Mouse (Mus musculus): Measurements from ENCODE around the gene Cep83. TPM values are rescaled to one million over a fixed set of nuclear protein-coding genes. Genes with fewer than 3 reads are reported as not detected.
A peak's percentile ranks its signal among the peaks of the same experiment; 100 is the strongest.

The Cep83 gene
- polyA plus RNA-seq, 1 experiment, result 3.2 TPM

DNA sequence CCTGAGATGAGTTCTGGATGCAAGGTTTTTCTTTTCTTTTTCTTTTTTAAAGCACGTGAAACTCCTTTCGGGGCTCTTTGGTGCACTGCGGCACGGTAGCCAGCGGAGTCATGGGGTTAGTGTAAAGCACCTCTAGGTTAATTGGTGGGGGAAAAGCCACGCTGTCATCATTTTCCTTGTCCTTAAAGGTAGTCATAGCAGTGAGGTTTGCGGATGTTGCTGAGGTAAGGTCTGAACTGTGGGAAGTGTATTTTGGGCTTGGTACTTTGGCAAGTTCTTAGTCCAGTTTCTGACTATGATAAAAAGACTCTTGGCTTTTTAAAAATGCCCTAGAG, 689 bp downstream of the Cep83 start:
- no peaks in the 10 kb centered on the region for H3K27me3 ChIP-seq (ENCODE audit: control insufficient read depth, insufficient read depth, low read length)
- peak overlapping the region; percentile 76; the same call in 1 of the 2 replicates for H3K27ac ChIP-seq (ENCODE audit: insufficient read depth, low read depth, low read length)
- H3K4me3 ChIP-seq (ENCODE audit: low read depth, low read length), result peak overlapping the region; percentile 92
- no peaks in the 10 kb centered on the region for H3K36me3 ChIP-seq (ENCODE audit: control insufficient read depth, insufficient read depth, low read length)
- WGBS, result under 1% methylated on average over 7 of the region's 7 CpGs
- peaks cover 4% of the 10 kb centered on the region for H3K4me1 ChIP-seq (ENCODE audit: control insufficient read depth, insufficient read depth, insufficient read length, low read length)
- TF ChIP-seq POLR2A (IDR thresholded peaks at IDR 0.05; ENCODE audit: low read depth, low read length) (no peak), CTCF (IDR thresholded peaks at IDR 0.05; ENCODE audit: extremely low read depth, insufficient read length, insufficient replicate concordance, low read depth, low read length) (no peak)

DNA sequence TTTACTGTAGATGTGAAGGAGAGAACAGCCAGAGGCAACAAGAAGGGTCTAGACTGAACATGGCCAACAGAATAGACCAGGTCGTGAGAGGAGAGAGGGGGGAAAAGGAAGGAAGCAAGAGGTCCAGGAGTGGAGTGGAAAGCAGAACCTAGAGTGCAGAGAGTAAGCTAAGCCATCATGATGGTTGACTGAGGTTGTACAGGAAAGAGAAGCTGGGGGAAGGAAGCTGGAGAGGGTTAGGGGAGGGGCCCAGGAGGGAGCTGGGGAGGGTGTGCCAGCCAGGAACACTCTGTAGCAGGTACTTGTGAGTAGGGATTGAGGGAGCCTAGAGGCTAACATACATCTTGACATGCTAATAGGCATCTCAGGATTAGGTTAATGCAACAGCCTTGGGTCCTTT, 1.9 kb downstream of the Cep83 start:
- Histone ChIP-seq H3K27ac (ENCODE audit: insufficient read depth, low read depth, low read length) (no peak overlapping the region), H3K36me3 (ENCODE audit: control insufficient read depth, insufficient read depth, low read length) (no peaks in the 10 kb centered on the region), H3K27me3 (ENCODE audit: control insufficient read depth, insufficient read depth, low read length) (no peaks in the 10 kb centered on the region), H3K4me3 (ENCODE audit: low read depth, low read length) (no peak overlapping the region), H3K4me1 (ENCODE audit: control insufficient read depth, insufficient read depth, insufficient read length, low read length) (peaks cover 4% of the 10 kb centered on the region)
- 66% methylated on average over 1 of the region's 1 CpGs for whole genome bisulfite sequencing
- TF ChIP-seq CTCF (IDR thresholded peaks at IDR 0.05; ENCODE audit: extremely low read depth, insufficient read length, insufficient replicate concordance, low read depth, low read length) (no peak), POLR2A (IDR thresholded peaks at IDR 0.05; ENCODE audit: low read depth, low read length) (no peak)

DNA sequence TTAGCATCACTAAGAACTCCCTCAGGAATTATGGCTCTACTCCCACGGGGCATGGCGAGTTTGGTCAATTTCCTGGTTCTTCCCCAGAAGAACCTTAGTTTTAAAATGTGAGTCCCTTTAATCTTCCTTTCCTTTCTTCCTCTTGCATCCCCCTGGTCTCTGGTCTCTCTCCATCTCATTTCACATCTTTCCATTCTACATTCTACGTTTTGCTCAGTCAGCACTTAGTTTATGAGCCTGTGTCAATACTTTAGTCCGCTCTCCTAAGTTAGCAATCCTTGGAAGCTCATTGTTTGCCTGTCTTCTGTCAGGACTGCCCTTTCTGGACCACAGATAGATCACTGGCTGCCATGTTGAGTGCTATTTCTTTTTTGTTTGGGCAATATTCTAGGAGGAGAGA, 3.7 kb downstream of the Cep83 start:
- Histone ChIP-seq H3K4me3 (ENCODE audit: low read depth, low read length) (no peak overlapping the region), H3K27me3 (ENCODE audit: control insufficient read depth, insufficient read depth, low read length) (no peaks in the 10 kb centered on the region), H3K4me1 (ENCODE audit: control insufficient read depth, insufficient read depth, insufficient read length, low read length) (peaks cover 4% of the 10 kb centered on the region), H3K27ac (ENCODE audit: insufficient read depth, low read depth, low read length) (no peak overlapping the region), H3K36me3 (ENCODE audit: control insufficient read depth, insufficient read depth, low read length) (no peaks in the 10 kb centered on the region)
- WGBS, result 97% methylated on average over 4 of the region's 4 CpGs
- TF ChIP-seq POLR2A (IDR thresholded peaks at IDR 0.05; ENCODE audit: low read depth, low read length) (no peak), CTCF (IDR thresholded peaks at IDR 0.05; ENCODE audit: extremely low read depth, insufficient read length, insufficient replicate concordance, low read depth, low read length) (no peak)

DNA sequence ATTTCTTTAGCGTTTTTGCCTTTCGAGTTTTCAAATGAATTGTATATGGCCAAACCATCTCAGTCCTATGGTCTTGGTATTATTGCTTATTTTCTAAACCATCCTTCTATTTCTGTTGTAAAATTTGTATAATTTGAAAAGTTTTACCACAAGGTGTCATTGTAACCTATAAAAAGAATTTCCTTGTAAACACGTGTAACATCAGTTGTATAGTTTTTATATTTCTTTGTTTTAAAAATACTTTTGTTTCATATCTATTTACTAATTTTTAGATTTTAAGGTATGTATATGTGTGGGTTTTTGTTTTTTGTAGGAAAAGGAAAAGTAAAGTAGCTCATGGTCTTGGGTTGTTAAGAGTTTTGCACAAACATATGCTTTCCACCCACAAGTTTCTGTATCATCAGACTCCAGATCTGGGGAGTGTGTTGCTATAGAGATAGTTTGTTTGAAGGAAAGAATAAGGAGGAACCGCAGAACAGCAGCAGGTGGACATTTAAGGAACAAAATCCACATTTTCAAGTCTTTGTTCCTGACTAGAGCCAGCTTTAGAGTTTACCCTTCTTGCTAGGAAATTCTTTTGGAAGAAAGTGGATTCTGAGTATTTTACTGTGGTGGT, 17.3 kb downstream of the Cep83 start:
- H3K27ac ChIP-seq (ENCODE audit: insufficient read depth, low read depth, low read length), result no peak overlapping the region
- H3K27me3 ChIP-seq (ENCODE audit: control insufficient read depth, insufficient read depth, low read length), result no peaks in the 10 kb centered on the region
- 63% methylated on average over 4 of the region's 4 CpGs for WGBS
- H3K4me3 ChIP-seq (ENCODE audit: low read depth, low read length), result no peak overlapping the region
- no peaks in the 10 kb centered on the region for H3K36me3 ChIP-seq (ENCODE audit: control insufficient read depth, insufficient read depth, low read length)
- TF ChIP-seq POLR2A (IDR thresholded peaks at IDR 0.05; ENCODE audit: low read depth, low read length) (no peak), CTCF (IDR thresholded peaks at IDR 0.05; ENCODE audit: extremely low read depth, insufficient read length, insufficient replicate concordance, low read depth, low read length) (no peak)
- no peaks in the 10 kb centered on the region for H3K4me1 ChIP-seq (ENCODE audit: control insufficient read depth, insufficient read depth, insufficient read length, low read length)

DNA sequence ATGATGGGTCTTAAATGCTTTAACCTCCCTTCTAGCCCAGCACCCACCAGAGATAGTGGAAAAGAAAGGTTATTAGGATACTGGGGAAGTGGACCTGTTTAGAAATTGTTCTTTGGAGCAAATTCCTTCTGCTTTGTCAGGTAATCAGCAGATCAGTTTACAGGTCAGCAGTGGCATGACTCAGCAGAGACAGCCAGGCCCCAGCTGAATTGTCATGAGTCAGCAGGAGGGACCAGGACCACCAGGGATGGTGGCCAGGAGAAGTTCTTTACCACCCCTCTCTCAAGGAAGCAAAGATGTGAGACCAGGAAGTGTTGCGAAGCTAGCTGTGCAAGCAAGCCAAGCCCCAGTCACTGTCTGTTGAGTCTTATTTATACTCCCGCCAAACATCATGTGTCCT, 18.2 kb downstream of the Cep83 start:
- 90% methylated on average over 2 of the region's 2 CpGs for WGBS
- TF ChIP-seq CTCF (IDR thresholded peaks at IDR 0.05; ENCODE audit: extremely low read depth, insufficient read length, insufficient replicate concordance, low read depth, low read length), result no peak
- no peak for TF ChIP-seq POLR2A (IDR thresholded peaks at IDR 0.05; ENCODE audit: low read depth, low read length)
- H3K4me1 ChIP-seq (ENCODE audit: control insufficient read depth, insufficient read depth, insufficient read length, low read length), result no peaks in the 10 kb centered on the region
- H3K27me3 ChIP-seq (ENCODE audit: control insufficient read depth, insufficient read depth, low read length), result no peaks in the 10 kb centered on the region
- no peak overlapping the region for H3K27ac ChIP-seq (ENCODE audit: insufficient read depth, low read depth, low read length)
- H3K4me3 ChIP-seq (ENCODE audit: low read depth, low read length), result no peak overlapping the region
- no peaks in the 10 kb centered on the region for H3K36me3 ChIP-seq (ENCODE audit: control insufficient read depth, insufficient read depth, low read length)

DNA sequence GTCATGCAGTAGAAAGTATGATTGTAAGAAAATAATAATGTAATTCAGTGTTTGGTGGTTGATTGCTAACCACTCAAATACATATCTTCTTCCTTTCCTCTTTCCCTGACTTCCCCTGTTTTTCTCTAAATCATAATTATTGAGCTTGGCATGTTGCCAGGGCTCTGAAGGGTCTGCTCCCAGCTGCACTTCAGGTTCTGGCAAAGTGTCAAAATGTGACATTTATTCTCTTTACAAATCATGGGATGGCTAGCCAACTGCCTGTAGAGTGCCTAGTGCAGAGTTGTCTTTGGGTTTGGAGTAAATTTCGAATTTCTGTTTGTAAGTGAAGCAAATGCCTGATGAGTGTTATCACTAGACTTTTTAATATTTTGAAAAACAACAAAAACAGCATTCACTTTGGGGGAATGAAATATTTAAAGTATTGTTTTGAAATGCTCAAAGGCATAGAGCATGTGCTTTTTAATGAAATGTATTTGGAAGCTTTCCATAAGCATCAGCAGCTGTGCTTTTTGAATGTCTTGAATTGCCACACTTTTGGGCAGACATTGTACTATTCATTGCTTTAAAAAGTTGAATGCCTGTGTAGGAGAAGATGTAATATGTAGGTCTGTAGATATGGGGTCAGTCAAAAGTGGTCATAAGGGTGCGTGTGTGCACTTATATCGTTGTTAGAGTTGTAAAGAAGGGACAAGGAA, 21.3 kb downstream of the Cep83 start:
- Histone ChIP-seq H3K4me1 (ENCODE audit: control insufficient read depth, insufficient read depth, insufficient read length, low read length) (no peaks in the 10 kb centered on the region), H3K27me3 (ENCODE audit: control insufficient read depth, insufficient read depth, low read length) (no peaks in the 10 kb centered on the region), H3K4me3 (ENCODE audit: low read depth, low read length) (no peak overlapping the region), H3K27ac (ENCODE audit: insufficient read depth, low read depth, low read length) (no peak overlapping the region), H3K36me3 (ENCODE audit: control insufficient read depth, insufficient read depth, low read length) (no peaks in the 10 kb centered on the region)
- 74% methylated on average over 3 of the region's 3 CpGs for WGBS
- TF ChIP-seq CTCF (IDR thresholded peaks at IDR 0.05; ENCODE audit: extremely low read depth, insufficient read length, insufficient replicate concordance, low read depth, low read length), result no peak
- no peak for TF ChIP-seq POLR2A (IDR thresholded peaks at IDR 0.05; ENCODE audit: low read depth, low read length)

DNA sequence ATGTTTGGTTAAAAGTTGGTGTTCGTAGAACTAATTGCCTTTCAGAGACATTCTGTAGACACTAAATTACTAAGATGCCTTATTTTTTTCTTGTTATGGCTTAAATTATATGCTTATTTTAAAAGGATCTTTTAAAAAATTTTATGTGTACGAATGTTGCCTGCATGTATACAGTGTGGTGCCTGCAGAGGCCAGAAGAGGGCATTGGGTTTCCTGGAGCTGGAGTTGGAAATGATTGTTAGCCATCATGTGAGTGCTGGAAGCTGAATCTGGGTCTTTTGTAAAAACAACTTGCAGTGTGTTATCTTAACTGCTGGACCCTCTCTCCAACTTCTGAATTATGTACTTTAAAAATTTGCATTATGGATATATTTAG, 21.9 kb downstream of the Cep83 start:
- Histone ChIP-seq H3K27ac (ENCODE audit: insufficient read depth, low read depth, low read length) (no peak overlapping the region), H3K36me3 (ENCODE audit: control insufficient read depth, insufficient read depth, low read length) (no peaks in the 10 kb centered on the region), H3K27me3 (ENCODE audit: control insufficient read depth, insufficient read depth, low read length) (no peaks in the 10 kb centered on the region), H3K4me1 (ENCODE audit: control insufficient read depth, insufficient read depth, insufficient read length, low read length) (no peaks in the 10 kb centered on the region), H3K4me3 (ENCODE audit: low read depth, low read length) (no peak overlapping the region)
- TF ChIP-seq POLR2A (IDR thresholded peaks at IDR 0.05; ENCODE audit: low read depth, low read length) (no peak), CTCF (IDR thresholded peaks at IDR 0.05; ENCODE audit: extremely low read depth, insufficient read length, insufficient replicate concordance, low read depth, low read length) (no peak)
- whole genome bisulfite sequencing, result 91% methylated on average over 2 of the region's 2 CpGs

All from small intestine, adult 2 months (tissue).